Mouse (Mus musculus): ENCODE results near the gene Prpf4. TPM values are rescaled to one million over a fixed set of nuclear protein-coding genes. Genes with fewer than 3 reads are reported as not detected.

Gene Prpf4
- polyA plus RNA-seq, 1 experiment, result 21.1 TPM

DNA sequence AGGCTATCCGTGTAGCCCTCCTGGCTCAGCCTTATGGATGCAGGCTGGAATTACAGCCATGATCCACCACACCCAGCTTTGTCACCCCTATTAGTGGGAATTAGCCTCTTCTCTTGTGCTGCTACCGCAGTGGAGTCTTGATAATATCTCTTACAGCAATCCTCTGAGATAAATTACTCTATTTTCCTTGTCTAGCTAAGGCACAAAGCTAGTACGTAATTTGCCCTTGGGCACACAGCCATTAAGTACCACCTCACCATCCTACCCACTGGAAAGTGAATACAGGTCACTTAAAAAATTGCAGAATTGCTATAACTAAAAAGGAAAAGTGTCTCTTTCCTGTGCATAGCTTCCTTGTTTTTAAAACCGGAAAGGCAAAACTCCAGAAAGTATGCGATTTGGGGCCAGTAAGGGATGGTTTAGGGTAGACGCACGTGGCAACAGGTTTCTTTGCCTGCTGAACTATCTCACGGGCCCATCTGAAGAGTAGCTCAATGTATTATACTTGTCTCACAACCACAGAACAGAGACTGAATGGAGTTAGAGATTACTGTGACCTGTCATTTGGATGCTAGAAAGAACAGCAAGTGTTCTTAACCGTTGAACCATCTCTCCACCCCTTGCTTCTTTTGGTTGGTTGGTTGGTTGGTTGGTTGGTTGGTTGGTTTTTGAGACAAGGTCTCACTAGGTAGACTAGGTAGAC is 35.6 kb upstream of the Prpf4 start:
- H3K27me3 ChIP-seq (ENCODE audit: control insufficient read depth, insufficient read depth, low read length), result no peaks in the 10 kb centered on the region
- DNase-seq, result no peak
- no peaks in the 10 kb centered on the region for H3K4me1 ChIP-seq (replicated peaks; ENCODE audit: control insufficient read depth, insufficient read depth, low read length)
- WGBS, result 91% methylated on average over 9 of the region's 9 CpGs
- no peak overlapping the region for H3K4me3 ChIP-seq (ENCODE audit: control insufficient read depth, insufficient read depth, low read length)
- no peak overlapping the region for H3K27ac ChIP-seq (ENCODE audit: control insufficient read depth, insufficient read depth, low read length)
- TF ChIP-seq POLR2A (IDR thresholded peaks at IDR 0.05; ENCODE audit: control insufficient read depth, extremely low read depth, insufficient read depth, low read length, poor library complexity), result no peak
- H3K36me3 ChIP-seq (ENCODE audit: control insufficient read depth, insufficient read depth, low read length), result no peaks in the 10 kb centered on the region

DNA sequence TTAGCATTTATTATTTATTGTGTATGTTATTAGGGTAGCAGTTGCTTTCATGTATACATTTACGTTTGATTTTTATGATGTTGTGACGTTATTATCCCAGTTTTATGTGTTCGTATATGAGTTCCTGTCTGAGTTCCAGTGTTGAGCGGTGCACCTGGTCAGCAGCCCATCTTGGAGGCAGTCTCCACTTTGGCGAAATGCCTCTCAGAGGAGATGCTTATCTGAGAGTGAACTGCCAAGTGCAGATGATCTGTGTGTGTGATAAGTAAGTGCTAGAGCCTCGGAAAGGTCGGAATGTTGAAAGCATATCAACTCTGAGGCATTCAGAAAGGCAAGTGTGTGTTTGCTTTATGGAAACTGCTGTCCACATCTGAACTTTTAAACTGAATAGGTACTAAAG is 34.9 kb upstream of the Prpf4 start:
- H3K4me1 ChIP-seq (replicated peaks; ENCODE audit: control insufficient read depth, insufficient read depth, low read length), result no peaks in the 10 kb centered on the region
- no peak for TF ChIP-seq CTCF (IDR thresholded peaks at IDR 0.05; ENCODE audit: borderline replicate concordance, control insufficient read depth, extremely low read depth, insufficient read depth, low read length, poor library complexity)
- TF ChIP-seq POLR2A (IDR thresholded peaks at IDR 0.05; ENCODE audit: control insufficient read depth, extremely low read depth, insufficient read depth, low read length, poor library complexity), result no peak
- H3K36me3 ChIP-seq (ENCODE audit: control insufficient read depth, insufficient read depth, low read length), result no peaks in the 10 kb centered on the region
- no peak overlapping the region for H3K4me3 ChIP-seq (ENCODE audit: control insufficient read depth, insufficient read depth, low read length)
- H3K27me3 ChIP-seq (ENCODE audit: control insufficient read depth, insufficient read depth, low read length), result no peaks in the 10 kb centered on the region
- WGBS, result 91% methylated on average over 7 of the region's 7 CpGs
- no peak for DNase-seq
- no peak overlapping the region for H3K27ac ChIP-seq (ENCODE audit: control insufficient read depth, insufficient read depth, low read length)

DNA sequence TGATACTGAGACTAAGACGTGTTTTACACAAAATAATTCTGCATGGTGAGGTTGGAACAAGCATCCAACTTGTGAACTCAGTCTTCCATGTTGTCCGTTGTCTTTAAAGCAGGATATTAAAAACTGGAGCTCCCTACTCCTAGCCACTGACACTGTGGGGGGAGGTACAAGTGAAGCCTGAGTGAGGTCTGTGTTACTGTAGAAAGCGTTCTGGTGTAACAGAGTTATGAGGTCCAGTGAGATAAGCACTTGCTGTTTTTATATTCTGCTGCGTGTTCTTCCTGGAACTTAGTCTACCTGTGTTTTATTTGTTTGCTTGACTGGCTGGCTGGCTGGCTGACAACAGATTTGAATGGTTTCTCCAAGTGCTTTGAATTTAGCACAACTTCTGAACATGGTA is 34.3 kb upstream of the Prpf4 start:
- no peak for DNase-seq

DNA sequence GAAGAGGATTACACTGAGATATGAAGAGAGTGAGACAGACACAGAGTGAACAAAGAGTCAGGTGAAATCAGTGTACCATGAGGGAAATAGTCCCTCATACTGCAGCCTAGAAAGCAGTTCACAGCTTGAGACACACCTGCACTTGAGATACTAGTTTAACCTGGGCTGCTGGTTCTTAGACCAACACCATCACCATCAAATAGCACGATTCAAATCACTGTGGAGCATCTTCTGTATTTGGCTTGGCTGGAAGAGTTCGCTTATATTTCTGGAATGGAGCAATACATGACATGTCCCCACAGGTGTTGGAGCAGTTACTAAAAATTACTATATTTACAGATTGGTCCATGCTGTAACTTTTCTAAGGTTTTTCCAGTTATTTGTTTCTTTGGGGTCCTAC is 32.5 kb upstream of the Prpf4 start:
- no peak for DNase-seq

More for the DNA sequence above, 34.3 kb upstream of the Prpf4 start:
- no peak overlapping the region for H3K4me3 ChIP-seq (ENCODE audit: control insufficient read depth, insufficient read depth, low read length)
- H3K36me3 ChIP-seq (ENCODE audit: control insufficient read depth, insufficient read depth, low read length), result no peaks in the 10 kb centered on the region
- WGBS, result 93% methylated on average over 4 of the region's 4 CpGs
- no peak overlapping the region for H3K27ac ChIP-seq (ENCODE audit: control insufficient read depth, insufficient read depth, low read length)
- H3K4me1 ChIP-seq (replicated peaks; ENCODE audit: control insufficient read depth, insufficient read depth, low read length), result no peaks in the 10 kb centered on the region
- TF ChIP-seq CTCF (IDR thresholded peaks at IDR 0.05; ENCODE audit: borderline replicate concordance, control insufficient read depth, extremely low read depth, insufficient read depth, low read length, poor library complexity) (no peak), POLR2A (IDR thresholded peaks at IDR 0.05; ENCODE audit: control insufficient read depth, extremely low read depth, insufficient read depth, low read length, poor library complexity) (no peak)
- no peaks in the 10 kb centered on the region for H3K27me3 ChIP-seq (ENCODE audit: control insufficient read depth, insufficient read depth, low read length)

DNA sequence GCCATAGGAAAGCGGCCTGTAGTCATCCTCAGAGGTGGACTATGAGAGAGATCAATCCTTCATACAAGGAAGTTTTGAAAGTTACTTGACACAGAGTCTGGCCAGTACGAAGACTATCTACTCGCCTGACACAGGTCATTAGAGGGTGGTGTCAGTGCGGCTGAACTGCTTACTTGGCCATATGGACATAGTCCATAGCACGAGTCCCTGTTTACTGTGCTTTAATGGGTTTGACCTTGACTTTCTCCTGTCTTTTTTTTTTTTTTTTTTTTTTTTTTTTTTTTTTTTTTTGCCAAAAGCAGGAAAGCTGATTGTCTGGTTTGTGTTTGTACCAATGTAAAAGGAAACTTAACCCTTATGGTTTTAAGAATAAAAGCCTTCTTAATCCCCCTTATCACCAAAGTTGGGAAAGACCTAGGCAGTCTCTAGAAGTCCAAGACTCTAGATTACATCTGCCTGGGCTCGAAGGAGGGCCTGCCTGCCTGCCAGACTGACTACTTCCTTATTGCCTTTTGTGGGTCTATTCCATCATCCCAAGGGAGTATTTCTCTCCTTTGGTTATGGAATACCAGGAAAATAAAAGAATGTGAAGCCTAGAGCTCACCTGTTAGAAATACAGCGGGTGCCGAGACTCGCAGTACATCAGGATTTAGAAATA is 28.7 kb upstream of the Prpf4 start:
- DNase-seq, result no peak
- H3K27me3 ChIP-seq (ENCODE audit: control insufficient read depth, insufficient read depth, low read length), result no peaks in the 10 kb centered on the region
- H3K4me1 ChIP-seq (replicated peaks; ENCODE audit: control insufficient read depth, insufficient read depth, low read length), result no peaks in the 10 kb centered on the region
- WGBS, result 94% methylated on average over 9 of the region's 9 CpGs
- no peak for TF ChIP-seq POLR2A (IDR thresholded peaks at IDR 0.05; ENCODE audit: control insufficient read depth, extremely low read depth, insufficient read depth, low read length, poor library complexity)
- no peak for TF ChIP-seq CTCF (IDR thresholded peaks at IDR 0.05; ENCODE audit: borderline replicate concordance, control insufficient read depth, extremely low read depth, insufficient read depth, low read length, poor library complexity)
- no peak overlapping the region for H3K4me3 ChIP-seq (ENCODE audit: control insufficient read depth, insufficient read depth, low read length)
- no peak overlapping the region for H3K27ac ChIP-seq (ENCODE audit: control insufficient read depth, insufficient read depth, low read length)
- no peaks in the 10 kb centered on the region for H3K36me3 ChIP-seq (ENCODE audit: control insufficient read depth, insufficient read depth, low read length)

More for the DNA sequence above, 32.5 kb upstream of the Prpf4 start:
- H3K4me1 ChIP-seq (replicated peaks; ENCODE audit: control insufficient read depth, insufficient read depth, low read length), result no peaks in the 10 kb centered on the region
- TF ChIP-seq CTCF (IDR thresholded peaks at IDR 0.05; ENCODE audit: borderline replicate concordance, control insufficient read depth, extremely low read depth, insufficient read depth, low read length, poor library complexity) (no peak), POLR2A (IDR thresholded peaks at IDR 0.05; ENCODE audit: control insufficient read depth, extremely low read depth, insufficient read depth, low read length, poor library complexity) (no peak)
- H3K4me3 ChIP-seq (ENCODE audit: control insufficient read depth, insufficient read depth, low read length), result no peak overlapping the region
- no peaks in the 10 kb centered on the region for H3K27me3 ChIP-seq (ENCODE audit: control insufficient read depth, insufficient read depth, low read length)
- H3K36me3 ChIP-seq (ENCODE audit: control insufficient read depth, insufficient read depth, low read length), result no peaks in the 10 kb centered on the region
- WGBS, result 95% methylated on average over 2 of the region's 2 CpGs
- H3K27ac ChIP-seq (ENCODE audit: control insufficient read depth, insufficient read depth, low read length), result no peak overlapping the region

DNA sequence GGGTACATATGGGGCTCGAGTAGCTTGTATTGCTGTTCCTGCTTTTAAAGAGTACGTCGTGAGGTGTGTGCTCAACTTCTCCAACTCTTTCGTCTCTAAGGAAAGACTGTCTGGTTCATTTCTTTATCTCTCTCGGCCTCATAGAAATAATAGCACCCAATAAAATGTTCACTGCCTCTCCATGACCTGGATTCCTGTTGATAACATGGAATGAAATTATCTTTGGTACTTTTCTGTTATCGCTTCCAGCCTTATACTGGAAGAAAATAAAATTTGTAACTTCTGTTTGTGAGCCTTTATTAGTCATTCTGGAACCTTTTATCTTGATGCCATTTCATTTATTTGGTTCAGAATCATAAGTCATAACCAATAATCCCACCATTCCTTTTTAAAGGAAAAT is 25.4 kb upstream of the Prpf4 start:
- no peaks in the 10 kb centered on the region for H3K36me3 ChIP-seq (ENCODE audit: control insufficient read depth, insufficient read depth, low read length)
- no peaks in the 10 kb centered on the region for H3K27me3 ChIP-seq (ENCODE audit: control insufficient read depth, insufficient read depth, low read length)
- no peak overlapping the region for H3K4me3 ChIP-seq (ENCODE audit: control insufficient read depth, insufficient read depth, low read length)
- H3K27ac ChIP-seq (ENCODE audit: control insufficient read depth, insufficient read depth, low read length), result no peak overlapping the region
- no peak for TF ChIP-seq POLR2A (IDR thresholded peaks at IDR 0.05; ENCODE audit: control insufficient read depth, extremely low read depth, insufficient read depth, low read length, poor library complexity)
- no peak for TF ChIP-seq CTCF (IDR thresholded peaks at IDR 0.05; ENCODE audit: borderline replicate concordance, control insufficient read depth, extremely low read depth, insufficient read depth, low read length, poor library complexity)
- no peak for DNase-seq
- 94% methylated on average over 6 of the region's 6 CpGs for WGBS
- no peaks in the 10 kb centered on the region for H3K4me1 ChIP-seq (replicated peaks; ENCODE audit: control insufficient read depth, insufficient read depth, low read length)

All from thymus, adult 2 months (tissue).